Mouse (Mus musculus): ENCODE data around the gene Nol8. TPM values are rescaled to one million over a fixed set of nuclear protein-coding genes. Genes with fewer than 3 reads are reported as not detected.

Nol8 gene
- 12.8 and 13.4 TPM in 2 replicates for polyA plus RNA-seq (2012; rRNA removed)

DNA sequence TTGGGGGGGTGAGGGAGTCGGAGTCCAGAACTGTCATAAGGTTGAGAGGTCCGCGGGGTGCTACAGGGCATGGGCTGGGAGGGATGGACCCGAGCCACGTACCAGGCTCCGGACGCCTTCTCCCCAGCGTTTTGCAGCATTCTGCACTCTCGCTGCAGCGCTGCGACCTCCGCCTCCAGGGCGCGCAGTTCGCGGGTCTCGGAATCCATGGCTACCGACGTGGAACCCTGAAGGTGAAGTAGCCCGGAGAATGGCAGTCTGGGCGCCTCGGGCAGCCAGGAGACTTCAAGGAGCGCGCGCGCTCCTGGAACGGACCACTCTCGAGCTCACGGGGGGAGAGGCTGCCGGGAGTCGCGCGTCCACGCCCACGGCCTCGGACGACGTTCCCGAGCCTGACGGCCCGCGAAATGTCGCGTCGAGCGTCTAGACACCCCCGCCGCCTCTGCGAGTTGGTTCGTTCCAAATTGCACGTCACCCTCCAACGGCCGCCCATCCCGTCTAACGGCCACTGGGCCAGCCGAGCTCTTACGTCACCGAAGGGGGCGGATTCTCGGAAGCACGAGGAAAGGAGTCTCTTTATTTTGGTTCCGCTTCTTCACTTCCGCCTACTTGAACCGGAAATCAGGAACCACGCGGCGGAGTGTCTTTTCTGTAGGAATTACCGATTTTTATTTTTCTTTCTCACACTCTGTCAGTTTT, at the start of gene Nol8, which contains the start of gene Cenpp:
Gene Nol8, plus strand, starts transcription at position 598 of the 699 bp plus-strand sequence.
Gene Cenpp, minus strand, starts transcription at position 305 of the 699 bp plus-strand sequence.

DNA sequence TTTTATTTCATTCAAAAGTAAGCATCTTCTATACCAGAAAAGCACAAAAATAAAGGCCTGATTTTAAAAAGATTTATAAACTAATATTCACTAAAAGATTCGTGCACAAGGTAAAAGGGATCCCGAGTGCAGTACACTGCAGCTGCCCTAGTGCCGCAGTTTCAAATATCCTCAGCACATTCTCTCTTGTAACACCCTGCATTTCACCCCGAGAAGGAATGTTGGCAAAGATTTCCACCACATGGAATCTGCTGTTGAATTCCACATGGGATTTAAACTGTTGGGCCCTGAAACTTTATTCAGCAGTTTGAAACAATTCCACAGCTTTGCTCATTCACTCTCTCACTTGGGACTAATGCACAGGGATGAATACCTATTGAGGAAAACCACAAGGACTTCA, 45.2 kb upstream of the Nol8 start, which contains the start of gene Ogn:
Gene Ogn, plus strand, starts transcription at position 333 of the 400 bp plus-strand sequence.

DNA sequence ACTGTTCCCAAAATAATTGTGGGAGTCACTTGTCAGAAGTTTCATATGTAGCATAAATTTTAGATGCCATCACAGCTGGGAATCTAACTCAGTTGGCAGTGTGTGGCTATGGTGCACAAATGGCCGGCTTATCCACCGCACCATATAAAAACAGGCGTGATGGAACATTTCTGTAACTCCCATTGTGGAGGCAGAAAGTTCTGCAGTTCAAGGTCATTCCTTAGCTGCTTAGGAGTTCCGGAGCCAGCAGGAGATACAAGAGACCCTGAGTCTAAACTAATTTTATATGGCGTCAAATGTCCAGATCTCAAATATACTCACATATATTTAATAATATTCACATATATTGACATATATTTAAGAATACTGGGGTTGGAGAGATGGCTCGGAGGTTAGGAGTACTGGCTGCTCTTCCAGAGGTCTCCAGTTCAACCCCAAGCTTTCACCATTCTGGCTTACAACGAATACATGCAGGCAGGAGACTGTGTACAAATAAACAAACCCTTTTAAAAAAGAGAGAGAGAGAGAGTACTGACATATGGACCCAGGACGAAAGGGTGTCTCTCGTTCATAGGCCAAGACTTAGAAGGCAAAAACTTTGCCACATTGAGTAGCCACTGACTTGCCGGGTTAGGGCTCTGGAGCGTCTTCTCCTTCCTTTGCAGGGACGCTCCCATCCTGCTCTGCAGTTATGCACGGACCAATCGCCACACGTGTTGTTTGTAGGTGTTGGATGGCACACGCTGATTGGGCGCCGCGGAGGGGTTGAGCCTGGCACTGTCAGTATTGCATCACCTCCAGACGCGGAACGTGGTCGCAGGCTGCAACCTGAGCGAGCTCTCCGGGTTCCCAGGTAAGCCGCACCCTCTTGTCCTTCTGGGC, 28.7 kb downstream of the Nol8 start, which contains the start of gene Iars:
Gene Iars, plus strand, starts transcription at position 750 of the 882 bp plus-strand sequence.

Other genes starting within 250 kb of the Nol8 start
- gene Ippk, start 231.8 kb upstream of the Nol8 start, polyA plus RNA-seq (2012; rRNA removed) = 10.4 and 11.0 TPM in 2 replicates
- 0.32 and 0.36 TPM in 2 replicates for gene Tes3-ps, start 159.8 kb upstream of the Nol8 start, polyA plus RNA-seq (2012; rRNA removed)
- 2.1 and 2.8 TPM in 2 replicates for gene Ecm2, start 148.3 kb upstream of the Nol8 start, polyA plus RNA-seq (2012; rRNA removed)
- 1.0 and 11.4 TPM in 2 replicates for gene Aspn, start 108.6 kb upstream of the Nol8 start, polyA plus RNA-seq (2012; rRNA removed)
- gene Omd, start 70.6 kb upstream of the Nol8 start, polyA plus RNA-seq (2012; rRNA removed) = 0.75 and 3.2 TPM in 2 replicates
- gene Ogn, start 45.0 kb upstream of the Nol8 start, polyA plus RNA-seq (2012; rRNA removed) = 7.8 and 15.6 TPM in 2 replicates
- gene Cenpp, start 293 bp upstream of the Nol8 start, polyA plus RNA-seq (2012; rRNA removed) = 2.9 and 3.6 TPM in 2 replicates
- gene Iars, start 29.0 kb downstream of the Nol8 start, polyA plus RNA-seq (2012; rRNA removed) = 41.6 and 43.5 TPM in 2 replicates
- gene Gm30302, start 145.9 kb downstream of the Nol8 start, polyA plus RNA-seq (2012; rRNA removed) = not detected in 2 replicates

Data from central nervous system, embryonic 18 days (tissue).